Mouse (Mus musculus) neural tube, embryonic 10.5 days (tissue): Measurements from ENCODE around the gene Bicral.
A peak's percentile ranks its signal among the peaks of the same experiment; 100 is the strongest.
"Not testable (repeated sequence)": the region's sequence is repeated elsewhere in the genome, so short reads cannot be mapped to it uniquely, and the experiment has no call there.

Experiments used
- DNase-seq: peaks from one replicate; pipeline ENCODE4 v3.0.0-alpha.2; 2017; ENCODE audit warnings: low spot score; ENCODE audit errors: extremely low spot score

Bicral gene

DNA sequence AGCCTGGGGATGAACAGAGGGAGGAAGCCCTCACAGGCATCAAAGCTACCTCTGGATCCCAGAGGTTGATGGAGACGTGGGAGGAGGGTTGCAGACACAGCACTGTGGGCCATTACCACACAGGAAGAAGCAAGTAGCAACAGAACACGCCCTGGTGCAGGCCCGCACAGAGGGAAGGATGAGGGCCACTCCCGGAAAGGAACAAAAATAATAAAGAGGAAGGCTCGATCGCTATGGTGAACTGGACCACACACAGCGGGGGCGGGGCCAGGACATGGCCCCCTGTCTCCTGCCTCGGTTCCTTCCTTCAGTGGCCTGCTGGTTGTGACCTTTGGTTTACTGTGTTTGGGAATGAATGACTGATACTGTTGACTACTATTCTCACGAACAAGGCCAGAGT, 58.6 kb downstream of the Bicral start:
- no peak for DNase-seq

DNA sequence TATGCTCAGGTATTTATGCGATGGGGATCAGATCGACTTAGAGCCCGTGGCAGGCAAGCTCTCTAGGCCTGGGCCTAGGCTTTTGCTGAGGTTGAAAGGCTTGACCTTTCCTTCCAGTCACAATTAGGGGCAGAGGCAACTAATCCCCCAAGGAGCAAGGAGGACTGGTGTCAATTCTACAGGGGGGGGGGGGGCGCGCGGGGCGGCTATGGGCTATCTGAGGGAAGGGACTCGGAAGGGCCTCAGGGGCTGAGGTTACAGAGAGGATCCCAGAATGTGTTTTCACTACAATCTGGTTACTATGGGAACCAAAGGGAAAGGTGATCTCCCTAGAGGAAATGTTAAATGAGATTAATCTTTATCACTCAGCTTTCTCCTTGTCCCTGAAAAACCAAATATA, 60.9 kb downstream of the Bicral start:
- no peak for DNase-seq

DNA sequence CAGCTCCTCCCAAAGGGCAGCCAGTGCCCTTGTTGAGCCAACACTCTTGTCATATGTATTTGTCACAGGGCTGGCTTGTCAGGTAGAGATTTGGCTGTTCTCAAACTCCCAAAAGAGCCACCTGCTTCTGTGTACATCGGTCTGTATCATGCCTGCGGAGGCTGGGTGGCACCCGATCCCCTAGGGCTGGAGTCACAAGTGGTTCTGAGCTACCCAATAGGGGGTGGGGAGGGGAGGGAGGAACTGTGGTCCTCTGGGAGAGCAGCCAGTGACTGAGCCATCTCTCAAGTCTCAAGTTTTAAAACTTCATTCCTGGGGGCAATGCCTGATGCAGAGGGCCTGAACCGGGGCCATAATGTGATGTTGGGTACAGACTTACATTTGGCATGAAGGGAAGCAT, 61.5 kb downstream of the Bicral start:
- DNase-seq = no peak

- DNase-seq = no peak
These were observed 65.3 kb downstream of the Bicral start for GRCm38 (mm10) chr17:46792963-46793362.

DNA sequence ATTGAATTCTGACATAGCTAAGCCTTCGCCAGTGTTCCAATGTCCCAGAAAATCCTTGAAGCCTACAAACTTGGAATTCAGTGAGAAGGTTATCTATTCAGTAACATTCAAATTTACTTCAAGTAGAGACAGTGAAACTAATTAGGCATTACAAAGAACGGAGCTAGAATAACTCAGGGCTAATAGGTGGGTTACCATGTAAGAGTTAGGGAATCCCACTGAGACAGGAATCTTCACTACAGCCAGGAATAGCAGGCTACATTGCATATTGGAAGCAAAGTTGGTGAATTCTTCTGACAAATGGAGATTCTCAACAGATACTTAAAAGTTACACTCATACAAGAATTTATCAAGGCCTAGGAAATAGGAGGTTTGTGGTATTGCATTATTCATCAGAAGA, 70.3 kb downstream of the Bicral start:
- not testable (repeated sequence) for DNase-seq

- DNase-seq = no peak
These were observed 71.3 kb downstream of the Bicral start for GRCm38 (mm10) chr17:46786952-46787351.

DNA sequence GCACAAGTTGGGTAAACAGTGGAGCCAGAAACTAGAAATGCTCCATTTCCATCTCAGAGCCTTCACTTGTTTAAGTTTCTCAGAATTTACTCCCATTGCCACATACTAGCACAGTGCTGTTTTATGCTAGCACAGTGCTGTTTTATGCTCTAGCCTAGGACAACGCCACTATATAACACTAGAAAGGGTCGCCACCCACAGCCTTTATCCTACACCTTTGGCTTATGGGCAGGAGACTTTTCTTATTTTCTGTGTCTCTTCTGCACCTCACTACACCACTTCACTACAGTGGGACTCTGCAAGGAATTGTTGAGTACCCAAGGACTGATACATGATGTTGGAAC, 75.1 kb downstream of the Bicral start:
- no peak for DNase-seq

DNA sequence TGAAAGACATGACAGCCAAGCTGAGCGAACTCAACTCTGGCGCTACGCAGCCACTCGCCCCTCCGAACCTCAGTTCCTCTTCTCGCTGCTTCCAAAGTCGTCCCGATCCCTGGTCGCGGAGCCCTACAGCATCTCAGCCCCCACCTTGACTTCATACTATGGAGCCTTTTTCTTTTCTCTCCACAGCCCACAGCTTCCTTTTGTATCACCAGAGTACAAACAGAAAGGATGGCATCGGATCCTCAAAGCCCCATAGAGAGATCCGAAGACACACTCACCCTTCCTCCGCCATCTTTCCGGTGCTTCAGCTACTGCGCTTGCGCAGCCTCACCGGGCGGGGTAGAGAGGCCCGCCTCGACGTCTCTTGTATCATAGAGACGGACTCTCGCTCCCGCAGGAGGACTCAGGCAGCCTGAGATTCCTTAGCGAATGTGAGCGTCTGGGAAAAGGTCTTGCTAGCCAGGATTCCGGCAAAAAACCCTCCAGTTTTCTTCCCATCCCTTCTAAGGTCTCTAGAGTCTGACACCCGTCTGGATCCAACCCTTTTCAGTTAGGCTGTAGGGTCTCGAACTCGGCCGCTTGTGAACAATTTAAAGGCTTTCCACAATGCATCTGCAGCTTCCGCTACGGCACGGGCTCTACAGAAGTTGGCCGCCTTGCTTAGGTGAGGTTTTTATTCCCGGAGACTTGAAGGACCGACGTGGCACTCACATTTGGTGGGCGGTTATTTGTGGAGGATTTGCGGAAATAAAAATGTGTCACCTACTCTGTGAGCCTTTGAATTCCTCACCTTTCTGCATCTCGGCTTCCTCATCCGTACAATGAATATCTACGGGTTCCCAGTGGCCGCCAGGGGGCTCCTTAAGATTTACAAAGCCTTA, 75.7 kb downstream of the Bicral start, which contains the start of gene Rpl7l1:
TSS of gene Rpl7l1 (minus strand) at position 332 of the 881 bp plus-strand sequence.
- peak; percentile 92 for DNase-seq

- DNase-seq = no peak
These were observed 76.4 kb downstream of the Bicral start for GRCm38 (mm10) chr17:46781876-46782275.

DNA sequence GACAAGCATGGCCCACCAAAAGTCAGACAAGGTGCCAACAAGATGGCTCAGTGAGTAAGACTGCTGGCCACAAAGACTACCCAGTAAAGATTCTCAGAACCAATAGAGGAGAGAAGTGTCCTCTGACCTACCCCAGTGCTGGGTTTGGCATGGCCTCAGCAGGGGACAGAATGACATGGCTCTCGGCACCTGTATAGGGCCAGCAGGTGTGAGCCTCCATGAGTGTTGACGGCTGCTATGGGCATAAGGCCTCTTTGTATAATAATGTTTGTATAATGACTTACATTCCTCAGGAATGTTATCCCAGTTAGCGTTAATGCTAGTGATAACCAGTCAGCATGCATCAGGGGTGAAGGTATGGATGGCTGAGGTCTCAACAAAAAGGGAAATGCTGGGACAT, 82.2 kb downstream of the Bicral start:
- no peak for DNase-seq

- DNase-seq = no peak
These were observed 83.2 kb downstream of the Bicral start for GRCm38 (mm10) chr17:46775070-46775469.

DNA sequence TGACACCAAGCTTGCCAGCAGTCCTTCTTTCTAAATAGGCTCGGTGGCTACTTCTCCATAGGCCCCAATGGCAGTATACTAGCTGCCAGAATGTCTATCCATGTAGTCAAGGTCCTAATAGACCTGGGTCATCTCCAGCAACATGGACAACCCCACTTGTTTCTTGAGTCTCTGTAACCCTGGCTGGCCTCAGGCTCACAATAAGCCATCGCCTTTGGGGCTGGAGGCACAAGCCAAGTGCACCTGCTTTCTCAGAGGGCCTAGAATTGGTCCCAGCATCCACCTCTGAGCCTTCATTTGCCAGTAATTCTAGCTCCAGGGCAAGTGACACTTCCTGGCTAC, 84.2 kb downstream of the Bicral start:
- DNase-seq = peak; percentile 32

DNA sequence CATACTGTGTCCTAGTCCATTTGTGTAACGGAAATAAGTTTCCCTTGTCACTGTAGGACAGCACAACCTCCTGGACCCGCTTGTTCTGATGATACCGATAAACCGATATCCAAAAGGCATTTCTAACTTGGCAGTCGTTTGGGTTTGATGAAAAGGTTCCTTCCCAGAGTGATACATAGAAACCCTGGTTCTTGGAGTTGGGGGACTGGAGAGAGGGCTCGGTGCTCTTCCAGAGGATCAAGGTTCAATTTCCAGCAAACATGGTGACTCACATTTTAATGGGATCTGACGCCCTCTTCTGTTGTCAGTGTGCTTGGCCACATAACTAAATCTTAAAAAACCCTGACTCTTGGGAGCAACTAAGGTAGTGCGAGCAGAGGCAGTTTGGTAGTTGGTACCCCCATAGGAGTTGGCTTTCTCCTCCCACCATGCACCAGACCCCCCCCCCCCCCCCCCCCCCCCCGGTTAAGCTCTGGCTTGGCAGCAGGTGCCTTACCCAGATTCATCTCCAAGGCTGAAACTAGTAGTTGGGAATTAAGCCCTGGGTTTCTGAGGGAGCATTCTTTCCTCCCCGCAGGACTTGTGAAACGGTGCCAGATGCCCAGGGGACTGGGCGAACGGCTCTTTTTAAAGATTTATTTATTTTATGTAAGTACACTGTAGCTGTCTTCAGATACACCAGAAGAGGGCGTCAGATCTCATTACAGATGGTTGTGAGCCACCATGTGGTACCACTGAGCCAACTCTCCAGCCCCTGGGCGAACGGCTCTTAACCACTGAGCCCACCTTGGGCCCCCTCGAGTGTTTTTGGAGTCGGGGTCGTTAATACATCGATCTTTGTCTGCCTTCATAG, 84.8 kb downstream of the Bicral start:
- DNase-seq = peak; percentile 42

DNA sequence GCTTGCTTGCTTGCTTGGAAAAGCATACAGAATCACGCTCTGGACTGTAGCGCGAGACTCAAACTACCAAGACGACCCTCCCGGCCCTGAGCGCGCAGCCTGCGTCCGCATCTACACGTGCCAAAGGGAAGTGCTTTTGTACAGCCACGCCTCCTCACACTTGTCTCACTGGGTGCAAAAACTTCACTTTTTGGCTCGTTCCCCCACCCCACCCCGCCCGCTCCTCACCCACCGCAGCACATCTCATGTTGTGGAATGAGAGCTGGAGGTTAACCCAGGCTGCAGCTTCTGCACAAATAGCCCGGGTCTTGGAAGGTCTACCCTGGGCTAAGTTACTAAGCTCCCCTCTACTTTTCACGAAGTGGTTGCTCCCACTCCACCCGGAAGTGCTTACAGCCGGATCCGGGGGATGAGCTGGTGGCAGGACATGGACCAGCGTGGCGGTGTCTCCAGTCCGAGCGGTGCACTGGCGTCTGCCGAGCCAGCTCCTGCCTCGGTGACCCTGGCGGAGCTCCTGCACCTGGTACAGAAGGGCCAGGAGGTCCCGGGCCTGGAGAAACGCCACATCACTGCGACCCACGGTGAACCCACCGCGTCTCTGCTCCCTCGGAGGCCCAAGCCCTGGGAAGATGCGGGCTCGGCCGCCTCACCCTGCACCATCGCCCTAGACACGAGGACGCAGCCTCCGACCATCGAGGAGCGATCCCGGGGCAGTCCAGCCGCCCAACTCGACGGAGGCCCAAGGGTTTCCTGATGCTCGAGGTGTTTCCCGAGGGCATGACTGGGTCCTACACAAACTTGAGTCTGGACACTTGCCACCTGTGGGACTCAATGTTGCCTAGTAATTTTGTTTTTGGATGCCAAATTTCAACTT, 85.6 kb downstream of the Bicral start, which contains the start of gene 2310039H08Rik:
TSS of gene 2310039H08Rik (plus strand) at position 232 of the 874 bp plus-strand sequence.
- DNase-seq = peak; percentile 93

- DNase-seq = no peak
These were observed 86.3 kb downstream of the Bicral start for GRCm38 (mm10) chr17:46772038-46772403.

DNA sequence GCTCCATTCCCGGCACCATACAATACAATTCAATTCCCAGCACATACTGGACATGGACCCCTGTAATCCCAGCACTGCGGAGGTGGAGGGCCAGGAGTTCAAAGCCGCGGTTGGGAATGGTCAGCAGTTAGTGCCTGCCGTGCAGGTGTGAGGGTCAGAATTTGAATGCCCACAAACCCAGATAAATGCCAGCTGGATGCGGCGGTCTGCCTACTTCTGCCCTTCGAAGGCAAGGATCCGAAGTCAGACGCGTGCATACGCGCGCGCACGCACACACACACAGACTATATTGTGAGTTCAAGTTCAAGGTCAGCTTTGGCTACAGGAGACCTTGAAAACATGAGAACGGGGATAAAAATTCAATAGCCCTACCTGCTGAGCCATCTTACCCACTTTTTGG, 86.7 kb downstream of the Bicral start:
- DNase-seq = no peak

DNA sequence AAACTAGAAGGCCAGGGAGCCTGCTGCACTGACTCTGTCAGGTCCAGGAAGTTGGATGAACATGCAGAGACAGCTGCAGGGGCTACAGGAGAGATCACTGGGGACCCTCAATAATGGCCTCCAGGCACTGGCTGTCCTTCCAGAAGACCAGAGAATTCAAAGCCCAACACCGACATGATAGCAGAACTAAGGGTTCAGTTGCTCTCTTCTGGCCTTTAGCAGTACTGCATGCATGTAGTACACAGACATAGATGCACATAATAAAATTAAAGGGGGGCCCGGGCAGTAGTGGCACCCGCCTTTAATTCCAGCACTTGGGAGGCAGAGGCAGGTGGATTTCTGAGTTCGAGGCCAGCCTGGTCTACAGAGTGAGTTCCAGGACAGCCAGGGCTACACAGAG, 87.3 kb downstream of the Bicral start:
- DNase-seq = no peak

DNA sequence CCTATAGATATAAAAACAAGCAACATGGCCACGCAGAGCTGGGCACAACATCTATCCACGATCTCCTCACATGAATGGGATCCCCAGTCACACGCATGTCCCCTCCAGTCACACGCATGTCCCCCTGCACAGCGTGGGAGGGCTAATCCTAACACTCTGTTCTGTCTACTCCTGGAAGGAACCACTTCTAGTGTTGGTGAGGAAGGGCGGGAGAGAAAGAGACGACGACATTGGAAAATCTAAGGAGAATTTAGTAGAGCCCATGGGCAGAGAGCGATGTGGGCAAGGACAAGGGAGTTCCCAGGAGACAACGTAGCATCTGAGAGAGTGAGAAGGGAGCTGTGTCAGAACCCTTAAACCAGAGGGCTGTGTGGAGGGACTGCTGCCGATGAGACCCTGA, 87.7 kb downstream of the Bicral start:
- DNase-seq = no peak

DNA sequence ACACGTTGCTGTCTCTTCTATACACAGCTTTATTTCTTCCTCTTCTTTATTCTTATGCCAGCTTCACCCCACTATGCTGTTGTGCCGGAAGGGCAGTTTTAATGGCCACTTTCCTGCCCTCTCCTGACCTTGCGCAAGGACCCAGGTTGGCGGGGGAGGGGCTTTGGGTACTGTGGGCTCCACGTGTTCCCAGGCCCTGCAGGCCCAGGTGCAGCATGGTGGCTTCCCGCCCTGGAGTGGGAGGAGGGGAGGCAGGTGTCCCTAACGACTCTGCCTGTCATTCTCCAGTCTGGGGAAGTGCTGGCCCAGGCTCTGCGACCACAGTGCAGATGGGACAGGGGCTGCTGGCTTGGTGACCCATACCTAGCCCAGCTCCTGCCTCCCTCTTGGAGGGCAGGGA, 90.4 kb downstream of the Bicral start:
- no peak for DNase-seq

DNA sequence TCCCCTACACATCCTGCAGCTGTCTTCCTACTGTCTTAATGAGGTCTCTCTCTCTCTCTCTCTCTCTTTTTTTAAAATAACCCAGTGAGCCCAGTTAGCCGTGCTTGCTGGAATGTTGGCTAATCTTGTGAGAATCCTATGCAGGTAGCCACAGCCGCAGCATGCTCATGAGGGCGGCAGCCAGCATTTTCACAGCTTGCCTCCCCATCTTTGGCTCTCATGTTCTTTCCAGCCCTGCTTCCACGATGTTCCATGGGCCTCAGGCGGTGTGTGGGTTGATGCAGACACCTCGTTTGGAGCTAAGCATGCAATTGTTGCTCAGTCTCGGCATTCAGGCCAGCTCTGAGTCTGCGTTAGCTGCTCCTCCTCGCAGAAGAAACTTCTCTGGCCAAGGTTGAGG, 93.4 kb downstream of the Bicral start:
- DNase-seq = not testable (repeated sequence)

GRCm38 (mm10) chr17:46763544-46763943, 94.7 kb downstream of the Bicral start, which contains the start of gene Ptcra:
Gene Ptcra, minus strand, starts transcription at chr17:46763712.
- no peak for DNase-seq
